Mouse (Mus musculus) stomach, embryonic 16.5 days (tissue): ENCODE measurements around the gene 4930590J08Rik. TPM values are rescaled to one million over a fixed set of nuclear protein-coding genes. Genes with fewer than 3 reads are reported as not detected.

ENCODE experiments used
- polyA plus RNA-seq: library from polyadenylated mRNA; unstranded; fragments of >200 nt; fragmentation: Nextera tagmentation; extraction: Ambion mirVana; gene quantifications from 2 replicates; pipeline ENCODE4 v1.2.1, GENCODE M21; 2015

Gene 4930590J08Rik
- polyA plus RNA-seq, 1 experiment from 2014 or later: 0.19 TPM

Other genes starting within 250 kb of the 4930590J08Rik start
- gene Slc6a6, start 218.8 kb upstream of the 4930590J08Rik start, polyA plus RNA-seq: 54.4 and 59.5 TPM in 2 replicates
- gene Grip2, start 75.6 kb upstream of the 4930590J08Rik start, polyA plus RNA-seq: 0.35 and 1.0 TPM in 2 replicates
- gene Ccdc174, start 24.8 kb upstream of the 4930590J08Rik start, polyA plus RNA-seq: 28.2 TPM in 2 replicates
- gene Fgd5, start 76.1 kb downstream of the 4930590J08Rik start, polyA plus RNA-seq: 8.1 and 8.2 TPM in 2 replicates
- gene Nr2c2, start 188.6 kb downstream of the 4930590J08Rik start, polyA plus RNA-seq: 11.5 and 14.7 TPM in 2 replicates